Mouse (Mus musculus): Measurements from ENCODE around the gene Gm4952. TPM values are rescaled to one million over a fixed set of nuclear protein-coding genes. Genes with fewer than 3 reads are reported as not detected.

The Gm4952 gene
- not detected for total RNA-seq (2021)

GRCm38 (mm10) chr19:12599674-12600073 is at the start of gene Gm4952:
Gm4952 (plus strand) TSS chr19:12599974.
- DNase-seq (ENCODE audit: extremely low spot score in 1 of 2, low spot score in 1 of 2), result no peak

GRCm38 (mm10) chr19:12550005-12550942 is 49.5 kb upstream of the Gm4952 start:
- DNase-seq (ENCODE audit: extremely low spot score in 1 of 2, low spot score in 1 of 2), result no peak

GRCm38 (mm10) chr19:12556293-12556692 is 43.5 kb upstream of the Gm4952 start:
- DNase-seq (ENCODE audit: extremely low spot score in 1 of 2, low spot score in 1 of 2), result no peak

GRCm38 (mm10) chr19:12558219-12558618 is 41.6 kb upstream of the Gm4952 start:
- no peak for DNase-seq (ENCODE audit: extremely low spot score in 1 of 2, low spot score in 1 of 2)

GRCm38 (mm10) chr19:12564197-12564596 is 35.6 kb upstream of the Gm4952 start:
- no peak for DNase-seq (ENCODE audit: extremely low spot score in 1 of 2, low spot score in 1 of 2)

- DNase-seq (ENCODE audit: extremely low spot score in 1 of 2, low spot score in 1 of 2), result no peak
Measured at GRCm38 (mm10) chr19:12567011-12567410, 32.8 kb upstream of the Gm4952 start.

- DNase-seq (ENCODE audit: extremely low spot score in 1 of 2, low spot score in 1 of 2), result no peak
Measured at GRCm38 (mm10) chr19:12570866-12571265, 28.9 kb upstream of the Gm4952 start.

- DNase-seq (ENCODE audit: extremely low spot score in 1 of 2, low spot score in 1 of 2), result no peak
Measured at GRCm38 (mm10) chr19:12571687-12572086, 28.1 kb upstream of the Gm4952 start.

GRCm38 (mm10) chr19:12572614-12573265 is 27.0 kb upstream of the Gm4952 start:
- DNase-seq (ENCODE audit: extremely low spot score in 1 of 2, low spot score in 1 of 2), result no peak

- DNase-seq (ENCODE audit: extremely low spot score in 1 of 2, low spot score in 1 of 2), result peak; percentile 17 to 34
Measured at GRCm38 (mm10) chr19:12573266-12574011, 26.3 kb upstream of the Gm4952 start.

- no peak for DNase-seq (ENCODE audit: extremely low spot score in 1 of 2, low spot score in 1 of 2)
Measured at GRCm38 (mm10) chr19:12574012-12574407, 25.8 kb upstream of the Gm4952 start.

- DNase-seq (ENCODE audit: extremely low spot score in 1 of 2, low spot score in 1 of 2), result no peak
Measured at GRCm38 (mm10) chr19:12575107-12575506, 24.7 kb upstream of the Gm4952 start.

- DNase-seq (ENCODE audit: extremely low spot score in 1 of 2, low spot score in 1 of 2), result no peak
Measured at GRCm38 (mm10) chr19:12575514-12575913, 24.3 kb upstream of the Gm4952 start.

- no peak for DNase-seq (ENCODE audit: extremely low spot score in 1 of 2, low spot score in 1 of 2)
Measured at GRCm38 (mm10) chr19:12576639-12577038, 23.1 kb upstream of the Gm4952 start.

GRCm38 (mm10) chr19:12585310-12585709 is 14.5 kb upstream of the Gm4952 start:
- no peak for DNase-seq (ENCODE audit: extremely low spot score in 1 of 2, low spot score in 1 of 2)

GRCm38 (mm10) chr19:12591908-12592307 is 7.9 kb upstream of the Gm4952 start:
- peak; percentile 20 to 62 for DNase-seq (ENCODE audit: extremely low spot score in 1 of 2, low spot score in 1 of 2)

GRCm38 (mm10) chr19:12595135-12595529 is 4.6 kb upstream of the Gm4952 start:
- DNase-seq (ENCODE audit: extremely low spot score in 1 of 2, low spot score in 1 of 2), result no peak

- DNase-seq (ENCODE audit: extremely low spot score in 1 of 2, low spot score in 1 of 2), result peak in 1 of 2 experiments; percentile 37
Measured at GRCm38 (mm10) chr19:12595530-12596289, 4.1 kb upstream of the Gm4952 start.

GRCm38 (mm10) chr19:12596290-12597072 is 3.3 kb upstream of the Gm4952 start:
- peak in 1 of 2 experiments; percentile 46 for DNase-seq (ENCODE audit: extremely low spot score in 1 of 2, low spot score in 1 of 2)

Data from layer of hippocampus, postnatal 25 days (tissue).